Mouse (Mus musculus) gastrocnemius, adult 2 months (tissue): Measurements from ENCODE around the gene Hopx. TPM values are rescaled to one million over a fixed set of nuclear protein-coding genes. Genes with fewer than 3 reads are reported as not detected.
A peak's percentile ranks its signal among the peaks of the same experiment; 100 is the strongest.

ENCODE experiments used
- DNase-seq: peaks from one replicate; pipeline ENCODE4 v3.0.0; 2022
- H3K27ac ChIP-seq: fragments of 200-600 bp; 2 replicates; pipeline ENCODE4 v1.8.1; 2022; ENCODE audit warnings: mild to moderate bottlenecking
- H3K4me3 ChIP-seq: fragments of 200-600 bp; 2 replicates; pipeline ENCODE4 v1.8.1; 2022; ENCODE audit warnings: mild to moderate bottlenecking, moderate library complexity
- CTCF ChIP-seq: fragments of 200-600 bp; IDR thresholded peaks from 2 replicates; pipeline ENCODE4 v1.8.1; 2022; ENCODE audit warnings: antibody characterized with exemption, mild to moderate bottlenecking, moderate library complexity
- intact Hi-C: fragments of 180-260 bp; cut with DNase I; formaldehyde crosslinking; loops from one replicate; pipeline ENCODE4 v1.15.1; 2025
- total RNA-seq, 2 experiments: library from RNA; stranded (reverse); gene quantifications; 2 replicates each; pipeline ENCODE4 v1.2.3; 2021

The Hopx gene
- total RNA-seq, 2 experiments from 2014 or later, result 2.2 to 5.4 TPM

DNA sequence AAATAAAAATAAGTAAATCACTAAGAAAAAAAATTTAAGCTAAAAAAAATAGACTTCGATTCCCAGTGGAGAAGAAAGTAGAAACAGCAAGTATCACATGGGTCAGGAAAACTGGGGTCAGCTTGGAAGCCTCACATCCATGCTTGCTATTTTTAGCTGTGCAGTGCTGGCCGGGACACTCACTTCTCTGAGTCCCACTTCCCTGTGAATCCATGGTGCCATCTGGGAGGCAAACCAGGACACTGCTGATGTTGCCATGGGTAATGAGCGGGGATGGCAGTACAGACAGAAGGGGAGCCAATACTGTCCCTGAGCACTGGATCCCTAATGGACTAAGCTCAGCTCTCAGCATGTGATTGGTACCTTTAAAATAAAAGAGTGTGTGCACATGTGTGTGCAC is 28.2 kb upstream of the Hopx start:
- H3K27ac ChIP-seq, result peak overlapping the region; percentile 58; the same call in 1 of the 2 replicates
- intact Hi-C loops, result no loop called here

DNA sequence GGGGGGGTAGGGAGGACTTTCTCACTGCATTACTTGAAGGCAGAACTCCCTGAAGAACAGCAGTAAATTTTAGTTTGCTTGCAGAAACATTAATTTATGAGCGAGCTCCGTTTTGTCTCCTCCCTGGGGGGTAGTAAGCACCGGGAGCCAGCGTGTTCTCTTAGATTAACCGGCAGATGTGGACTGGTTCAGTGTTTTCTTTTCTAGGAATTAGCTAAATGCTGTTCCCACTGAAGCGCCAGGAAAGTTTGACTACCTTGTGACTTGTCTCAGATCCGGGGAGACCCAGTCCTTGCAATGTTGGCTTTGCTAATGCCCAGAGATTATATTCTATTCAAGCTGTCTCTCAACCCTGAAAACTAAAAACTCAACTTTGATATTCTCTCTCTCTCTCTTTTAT is 26.4 kb upstream of the Hopx start:
- 0 out of 2 replicates have a peak overlapping the region, but pooled peaks have one; percentile 28 for H3K27ac ChIP-seq
- H3K4me3 ChIP-seq, result no peak overlapping the region
- DNase-seq, result no peak
- intact Hi-C loops, result no loop called here
- no peak for TF ChIP-seq CTCF

More for the DNA sequence above, 28.2 kb upstream of the Hopx start:
- peak; percentile 34 for DNase-seq
- no peak overlapping the region for H3K4me3 ChIP-seq
- no peak for TF ChIP-seq CTCF

- no peak for DNase-seq
- Histone ChIP-seq H3K27ac (no peak overlapping the region; the same call in 1 of the 2 replicates), H3K4me3 (no peak overlapping the region)
- TF ChIP-seq CTCF, result no peak
- intact Hi-C loops, result no loop called here
These were observed 25.9 kb upstream of the Hopx start for GRCm38 (mm10) chr5:77140861-77141260.

DNA sequence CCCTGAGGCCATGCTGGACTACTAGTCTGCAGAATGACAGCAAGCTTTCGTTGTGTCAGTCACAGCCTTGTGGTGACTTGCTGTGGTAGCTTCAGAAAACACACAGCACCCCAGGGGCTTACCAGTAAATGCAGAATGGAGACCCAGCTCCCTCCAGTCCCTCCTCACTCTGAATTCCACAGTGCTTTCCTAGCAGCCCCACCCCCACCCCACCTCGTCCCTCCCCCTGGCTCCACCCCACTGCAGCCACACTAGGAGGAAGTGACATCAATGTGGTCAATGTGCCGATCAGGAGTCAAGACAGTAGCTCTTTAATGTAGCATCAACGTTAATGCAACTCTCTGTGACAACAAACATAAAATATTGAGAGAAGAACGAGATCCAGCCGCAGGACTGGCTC is 25.2 kb upstream of the Hopx start:
- DNase-seq, result peak; percentile 29
- peak overlapping the region; percentile 63 for H3K27ac ChIP-seq
- H3K4me3 ChIP-seq, result peak overlapping the region; percentile 56
- TF ChIP-seq CTCF, result no peak
- intact Hi-C loops, result no loop called here

DNA sequence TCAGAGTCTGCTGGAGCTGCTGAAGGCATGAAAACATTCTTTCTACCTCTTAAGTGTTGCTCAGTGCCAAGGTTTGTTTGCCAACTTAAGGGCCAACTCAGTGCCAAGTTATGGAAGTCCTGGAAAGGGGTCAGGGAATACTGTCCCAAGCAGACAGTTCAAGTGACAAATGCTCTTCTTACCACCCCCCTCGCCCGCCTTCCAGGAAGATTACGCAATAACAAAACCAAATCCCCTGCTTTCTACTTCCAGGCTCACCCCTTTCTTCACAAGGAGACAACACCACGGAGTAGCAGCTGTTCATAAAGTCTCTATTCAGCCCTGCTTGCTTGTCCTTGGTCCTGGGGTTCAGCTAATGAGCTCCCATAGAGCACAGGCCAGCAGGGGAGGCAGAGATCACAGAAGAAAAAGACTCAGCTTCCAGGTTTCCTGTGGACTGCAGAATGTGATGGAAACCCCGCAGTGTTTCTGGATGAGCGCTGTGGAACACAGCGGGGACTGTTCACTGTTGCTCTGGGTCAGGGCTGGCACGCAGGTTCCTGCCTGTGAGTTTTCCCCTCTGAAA is 22.9 kb upstream of the Hopx start:
- intact Hi-C loops, result no loop called here
- H3K27ac ChIP-seq, result peak overlapping the region; percentile 40
- no peak for TF ChIP-seq CTCF
- H3K4me3 ChIP-seq, result no peak overlapping the region
- DNase-seq, result peak; percentile 57

- no peak for DNase-seq
- no peak overlapping the region for H3K4me3 ChIP-seq
- no peak for TF ChIP-seq CTCF
- 0 out of 2 replicates have a peak overlapping the region, but pooled peaks have one; percentile 35 for H3K27ac ChIP-seq
- intact Hi-C loops, result no loop called here
These were observed 21.8 kb upstream of the Hopx start for GRCm38 (mm10) chr5:77136684-77137224.

DNA sequence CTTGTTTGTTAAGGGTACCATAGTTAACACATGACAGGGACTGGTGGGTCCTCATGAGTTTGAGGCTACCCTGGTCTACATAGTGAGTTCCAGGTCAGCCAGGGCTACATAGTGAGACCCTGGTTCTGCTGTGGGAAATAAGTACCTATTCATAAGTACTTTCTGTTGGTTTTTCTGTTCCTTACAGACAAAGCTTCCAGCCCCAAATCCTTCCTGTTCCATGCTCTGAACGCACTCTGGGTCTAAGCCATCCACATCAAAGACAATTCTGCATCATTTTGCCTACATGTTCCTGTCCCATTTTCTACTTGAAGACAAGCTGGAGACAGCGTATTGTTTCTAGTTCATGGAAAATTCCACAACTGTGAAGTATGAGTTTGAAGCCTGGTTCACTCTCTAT is 20.0 kb upstream of the Hopx start:
- no peak for DNase-seq
- no peak overlapping the region for H3K4me3 ChIP-seq
- intact Hi-C loops, result no loop called here
- 0 out of 2 replicates have a peak overlapping the region, but pooled peaks have one; percentile 21 for H3K27ac ChIP-seq
- no peak for TF ChIP-seq CTCF

DNA sequence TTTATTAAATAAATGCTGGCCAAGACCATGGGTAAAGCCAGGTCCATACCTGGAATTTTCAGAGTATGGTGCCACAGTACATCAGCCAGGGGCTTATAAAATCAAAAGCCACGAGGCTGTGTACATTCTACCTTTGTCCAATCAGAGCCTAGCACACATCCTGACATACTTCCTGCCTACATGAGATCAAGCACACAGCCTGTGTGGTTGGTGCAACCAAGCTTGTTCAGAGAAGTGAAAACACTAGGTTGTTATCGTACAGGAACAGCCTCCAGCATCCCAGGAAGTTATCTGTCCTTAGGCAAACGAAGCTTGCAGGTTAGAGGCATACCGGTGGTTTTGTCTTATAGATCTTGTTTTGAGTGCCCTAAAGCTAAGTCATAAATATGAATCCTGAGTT is 19.5 kb upstream of the Hopx start:
- TF ChIP-seq CTCF, result no peak
- Histone ChIP-seq H3K27ac (0 out of 2 replicates have a peak overlapping the region, but pooled peaks have one; percentile 21), H3K4me3 (no peak overlapping the region)
- DNase-seq, result no peak
- intact Hi-C loops, result no loop called here

GRCm38 (mm10) chr5:77133960-77134359 is 19.0 kb upstream of the Hopx start:
- peak; percentile 56 for DNase-seq
- intact Hi-C loops, result no loop called here
- H3K27ac ChIP-seq, result peak overlapping the region; percentile 28; the same call in 1 of the 2 replicates
- no peak for TF ChIP-seq CTCF
- H3K4me3 ChIP-seq, result no peak overlapping the region

- no peak overlapping the region for H3K4me3 ChIP-seq
- no peak overlapping the region for H3K27ac ChIP-seq
- peak; percentile 80 for DNase-seq
- TF ChIP-seq CTCF, result no peak
- intact Hi-C loops, result no loop called here
These were observed 17.7 kb upstream of the Hopx start for GRCm38 (mm10) chr5:77132457-77133135.

DNA sequence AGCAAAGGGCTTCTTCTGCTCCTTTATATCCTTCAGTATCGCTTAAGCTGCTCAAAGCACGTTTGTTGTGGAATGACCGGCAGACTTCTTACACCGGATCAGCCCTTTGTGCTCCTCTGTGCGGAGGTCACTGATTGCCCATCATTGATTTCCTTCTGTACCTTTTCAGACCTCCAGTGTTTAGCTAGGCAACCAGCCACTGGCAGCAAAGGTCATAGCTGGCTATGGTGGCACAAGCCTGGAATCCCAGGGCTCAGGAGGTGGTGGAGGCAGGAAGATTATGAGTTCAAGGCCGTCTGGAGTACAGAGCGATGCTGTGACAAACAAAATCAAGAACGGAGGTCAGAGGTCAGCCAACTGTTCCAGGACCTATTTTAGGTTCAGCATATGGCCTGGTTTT is 17.0 kb upstream of the Hopx start:
- no peak overlapping the region for H3K27ac ChIP-seq
- H3K4me3 ChIP-seq, result no peak overlapping the region

GRCm38 (mm10) chr5:77130310-77131020 is 15.5 kb upstream of the Hopx start:
- DNase-seq, result no peak
- Histone ChIP-seq H3K4me3 (no peak overlapping the region), H3K27ac (no peak overlapping the region)
- intact Hi-C loops, result no loop called here
- no peak for TF ChIP-seq CTCF

More for the DNA sequence above, 17.0 kb upstream of the Hopx start:
- DNase-seq, result no peak
- intact Hi-C loops, result no loop called here
- TF ChIP-seq CTCF, result no peak

- Histone ChIP-seq H3K27ac (no peak overlapping the region), H3K4me3 (no peak overlapping the region)
- intact Hi-C loops, result no loop called here
- TF ChIP-seq CTCF, result no peak
- no peak for DNase-seq
These were observed 15.0 kb upstream of the Hopx start for GRCm38 (mm10) chr5:77129907-77130306.
